Mouse (Mus musculus) right cerebral cortex, postnatal 4 days (tissue): ENCODE results near the gene Zhx3.

Experiments used
- DNase-seq: peaks from one replicate; pipeline ENCODE4 v3.0.0-alpha.2; 2022

Gene Zhx3

GRCm38 (mm10) chr2:160800967-160801366 lies 71.8 kb downstream of the Zhx3 start:
- DNase-seq = no peak

- DNase-seq = no peak
Measured at GRCm38 (mm10) chr2:160798206-160798605, 74.6 kb downstream of the Zhx3 start.

GRCm38 (mm10) chr2:160796973-160797372 lies 75.8 kb downstream of the Zhx3 start:
- DNase-seq = peak; percentile 42

GRCm38 (mm10) chr2:160793117-160793516 lies 79.7 kb downstream of the Zhx3 start:
- no peak for DNase-seq

GRCm38 (mm10) chr2:160789741-160790140 lies 83.1 kb downstream of the Zhx3 start:
- DNase-seq = no peak

- DNase-seq = no peak
Measured at GRCm38 (mm10) chr2:160789046-160789445, 83.8 kb downstream of the Zhx3 start.

- no peak for DNase-seq
Measured at GRCm38 (mm10) chr2:160786333-160786732, 86.5 kb downstream of the Zhx3 start.

- no peak for DNase-seq
Measured at GRCm38 (mm10) chr2:160780834-160781219, 92.0 kb downstream of the Zhx3 start.

- DNase-seq = no peak
Measured at GRCm38 (mm10) chr2:160780154-160780833, 92.5 kb downstream of the Zhx3 start.

GRCm38 (mm10) chr2:160778034-160778433 lies 94.8 kb downstream of the Zhx3 start:
- no peak for DNase-seq

GRCm38 (mm10) chr2:160771325-160772276 lies 101.2 kb downstream of the Zhx3 start:
- no peak for DNase-seq

- DNase-seq = no peak
Measured at GRCm38 (mm10) chr2:160770871-160771270, 101.9 kb downstream of the Zhx3 start.

GRCm38 (mm10) chr2:160770409-160770808 lies 102.4 kb downstream of the Zhx3 start:
- no peak for DNase-seq

GRCm38 (mm10) chr2:160768997-160769396 lies 103.8 kb downstream of the Zhx3 start:
- DNase-seq = no peak

- DNase-seq = no peak
Measured at GRCm38 (mm10) chr2:160768097-160768695, 104.6 kb downstream of the Zhx3 start.

GRCm38 (mm10) chr2:160767201-160767600 lies 105.6 kb downstream of the Zhx3 start:
- no peak for DNase-seq

GRCm38 (mm10) chr2:160766371-160766771 lies 106.4 kb downstream of the Zhx3 start:
- DNase-seq = no peak

GRCm38 (mm10) chr2:160765096-160765495 lies 107.7 kb downstream of the Zhx3 start:
- no peak for DNase-seq

GRCm38 (mm10) chr2:160764386-160764785 lies 108.4 kb downstream of the Zhx3 start:
- no peak for DNase-seq

GRCm38 (mm10) chr2:160763816-160764215 lies 109.0 kb downstream of the Zhx3 start:
- DNase-seq = no peak

- DNase-seq = peak; percentile 63
Measured at GRCm38 (mm10) chr2:160760433-160761184, 112.2 kb downstream of the Zhx3 start.

GRCm38 (mm10) chr2:160756583-160757203 lies 116.1 kb downstream of the Zhx3 start:
- no peak for DNase-seq
